Mouse (Mus musculus): ENCODE measurements around the gene Gtf2h4. TPM values are rescaled to one million over a fixed set of nuclear protein-coding genes. Genes with fewer than 3 reads are reported as not detected.

The Gtf2h4 gene
- polyA plus RNA-seq, 1 experiment from 2014 or later: 35.3 TPM

DNA sequence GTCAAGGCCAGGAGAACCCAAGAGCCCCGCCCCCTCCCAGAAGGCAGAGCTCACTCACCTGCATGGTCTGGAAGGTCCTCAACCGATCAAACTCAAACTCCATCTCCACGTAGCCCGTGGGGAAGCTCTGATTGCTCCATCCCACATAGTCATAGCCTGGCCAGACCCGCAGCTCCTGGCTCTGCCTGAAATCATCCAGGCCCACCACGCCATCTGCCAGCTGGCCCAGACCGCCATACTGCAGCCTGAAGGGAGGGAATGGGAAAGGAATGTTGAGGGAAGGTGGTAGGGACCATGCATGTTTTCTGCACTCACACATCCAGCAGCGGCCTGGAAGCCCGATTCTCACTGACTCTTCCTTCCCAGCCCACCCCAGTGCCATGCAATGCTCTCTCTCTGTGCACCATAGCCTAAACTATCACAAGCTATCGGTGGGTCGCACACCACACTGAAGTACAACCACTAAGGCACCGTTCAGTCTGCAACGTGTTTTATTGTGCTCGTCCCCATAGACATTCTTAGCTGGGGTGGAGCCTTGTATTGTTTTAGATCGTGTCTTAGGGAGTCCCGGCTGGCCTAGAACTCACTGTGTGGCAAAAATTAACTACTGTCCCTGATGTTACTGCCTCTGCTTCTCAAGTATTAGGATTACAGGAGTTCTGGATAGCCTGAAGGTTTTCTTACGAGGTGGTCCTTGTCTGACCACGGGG lies 16.6 kb upstream of the Gtf2h4 start:
- Histone ChIP-seq H3K9me3 (ENCODE audit: control insufficient read depth, low read length) (no peaks in the 10 kb centered on the region), H3K27me3 (replicated peaks; ENCODE audit: control insufficient read depth, insufficient read depth, low read length) (no peaks in the 10 kb centered on the region), H3K27ac (ENCODE audit: low read length) (no peak overlapping the region), H3K36me3 (ENCODE audit: control insufficient read depth, insufficient read depth) (peaks cover 53% of the 10 kb centered on the region), H3K4me1 (replicated peaks; ENCODE audit: control insufficient read depth, insufficient read depth, low read length) (no peaks in the 10 kb centered on the region), H3K4me2 (ENCODE audit: low read length) (no peak overlapping the region), H3K9ac (replicated peaks; ENCODE audit: low read depth, low read length) (no peak overlapping the region), H3K4me3 (replicated peaks; ENCODE audit: low read length) (no peak overlapping the region)
- no peak for ATAC-seq
- 89% methylated on average over 18 of the region's 18 CpGs for WGBS

GRCm38 (mm10) chr17:35688347-35689175 lies 15.0 kb upstream of the Gtf2h4 start:
- Histone ChIP-seq H3K4me3 (replicated peaks; ENCODE audit: low read length) (no peak overlapping the region), H3K9ac (replicated peaks; ENCODE audit: low read depth, low read length) (no peak overlapping the region), H3K4me1 (replicated peaks; ENCODE audit: control insufficient read depth, insufficient read depth, low read length) (no peaks in the 10 kb centered on the region), H3K9me3 (ENCODE audit: control insufficient read depth, low read length) (no peaks in the 10 kb centered on the region), H3K36me3 (ENCODE audit: control insufficient read depth, insufficient read depth) (peaks cover 62% of the 10 kb centered on the region), H3K4me2 (ENCODE audit: low read length) (no peak overlapping the region), H3K27me3 (replicated peaks; ENCODE audit: control insufficient read depth, insufficient read depth, low read length) (no peaks in the 10 kb centered on the region), H3K27ac (ENCODE audit: low read length) (no peak overlapping the region)
- 91% methylated on average over 25 of the region's 25 CpGs for WGBS
- ATAC-seq: no peak

DNA sequence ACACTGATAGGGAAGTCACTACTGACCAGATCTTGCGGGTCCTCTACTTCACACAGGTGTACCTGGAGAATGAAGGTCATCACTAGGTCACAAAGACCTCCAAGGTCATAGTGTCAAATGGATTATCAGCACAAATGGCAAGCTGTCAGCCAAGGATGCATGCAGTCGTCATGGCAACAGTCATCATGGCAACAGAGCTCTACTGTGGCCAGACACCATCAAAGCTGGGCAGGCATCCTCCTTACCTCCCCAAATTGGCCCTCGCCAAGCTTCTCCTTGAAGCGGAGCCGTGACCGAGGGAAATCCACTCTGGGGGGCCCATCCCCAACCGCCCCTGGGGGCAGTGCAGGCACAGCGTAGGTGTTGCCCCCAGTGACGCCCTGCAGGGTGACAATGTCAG lies 11.5 kb upstream of the Gtf2h4 start:
- Histone ChIP-seq H3K36me3 (ENCODE audit: control insufficient read depth, insufficient read depth) (peaks cover 50% of the 10 kb centered on the region), H3K27ac (ENCODE audit: low read length) (no peak overlapping the region), H3K9me3 (ENCODE audit: control insufficient read depth, low read length) (no peaks in the 10 kb centered on the region), H3K4me3 (replicated peaks; ENCODE audit: low read length) (no peak overlapping the region), H3K4me1 (replicated peaks; ENCODE audit: control insufficient read depth, insufficient read depth, low read length) (no peaks in the 10 kb centered on the region), H3K9ac (replicated peaks; ENCODE audit: low read depth, low read length) (no peak overlapping the region), H3K4me2 (ENCODE audit: low read length) (no peak overlapping the region), H3K27me3 (replicated peaks; ENCODE audit: control insufficient read depth, insufficient read depth, low read length) (no peaks in the 10 kb centered on the region)
- no peak for ATAC-seq
- 59% methylated on average over 9 of the region's 9 CpGs for whole genome bisulfite sequencing

DNA sequence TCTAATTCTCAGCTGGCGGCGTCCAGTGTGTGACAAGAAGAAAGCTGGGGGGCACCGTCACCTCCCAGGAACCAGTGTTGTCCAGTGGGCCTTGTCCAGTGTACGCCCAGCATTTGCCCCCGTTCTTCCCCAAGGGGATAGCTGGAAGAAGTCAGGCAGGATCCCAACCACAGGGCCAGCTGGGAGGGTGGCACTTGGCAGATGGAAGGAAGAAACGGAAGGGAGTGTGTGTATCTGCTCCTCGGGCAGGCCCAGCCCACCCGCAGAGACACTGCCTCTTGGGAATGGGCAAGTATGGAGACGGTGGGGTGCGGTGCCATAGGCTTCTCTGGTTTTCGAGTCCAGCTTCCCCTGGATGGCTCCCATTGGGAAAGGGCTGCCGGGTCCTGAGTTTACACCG lies 8.4 kb upstream of the Gtf2h4 start:
- Histone ChIP-seq H3K4me1 (replicated peaks; ENCODE audit: control insufficient read depth, insufficient read depth, low read length) (no peaks in the 10 kb centered on the region), H3K27ac (ENCODE audit: low read length) (no peak overlapping the region), H3K9ac (replicated peaks; ENCODE audit: low read depth, low read length) (no peak overlapping the region), H3K36me3 (ENCODE audit: control insufficient read depth, insufficient read depth) (peaks cover 29% of the 10 kb centered on the region), H3K9me3 (ENCODE audit: control insufficient read depth, low read length) (no peaks in the 10 kb centered on the region), H3K4me3 (replicated peaks; ENCODE audit: low read length) (no peak overlapping the region), H3K4me2 (ENCODE audit: low read length) (no peak overlapping the region), H3K27me3 (replicated peaks; ENCODE audit: control insufficient read depth, insufficient read depth, low read length) (no peaks in the 10 kb centered on the region)
- ATAC-seq: no peak
- 84% methylated on average over 13 of the region's 13 CpGs for WGBS

DNA sequence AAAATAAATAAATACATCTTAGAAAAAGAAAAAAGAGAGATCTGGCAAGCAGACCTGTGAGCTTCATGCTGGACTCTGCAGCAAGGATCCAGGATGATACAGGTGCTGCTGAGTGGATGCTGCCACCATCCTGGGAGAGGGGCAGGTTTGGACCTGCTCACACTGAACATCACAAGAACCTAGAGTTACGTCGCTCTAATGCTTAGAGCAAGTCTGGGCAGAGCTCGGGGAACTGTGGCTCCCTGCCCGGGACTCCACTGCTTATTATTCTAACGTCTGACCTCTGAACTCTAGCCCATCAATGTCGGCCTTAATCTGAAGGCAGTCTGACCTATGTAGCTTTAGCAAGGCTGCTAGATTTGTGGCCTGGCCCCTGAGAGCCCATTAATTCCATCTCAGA lies 7.1 kb upstream of the Gtf2h4 start:
- Histone ChIP-seq H3K36me3 (ENCODE audit: control insufficient read depth, insufficient read depth) (peaks cover 27% of the 10 kb centered on the region), H3K4me2 (ENCODE audit: low read length) (no peak overlapping the region), H3K9ac (replicated peaks; ENCODE audit: low read depth, low read length) (no peak overlapping the region), H3K4me3 (replicated peaks; ENCODE audit: low read length) (no peak overlapping the region), H3K27me3 (replicated peaks; ENCODE audit: control insufficient read depth, insufficient read depth, low read length) (no peaks in the 10 kb centered on the region), H3K27ac (ENCODE audit: low read length) (no peak overlapping the region), H3K9me3 (ENCODE audit: control insufficient read depth, low read length) (no peaks in the 10 kb centered on the region), H3K4me1 (replicated peaks; ENCODE audit: control insufficient read depth, insufficient read depth, low read length) (no peaks in the 10 kb centered on the region)
- no peak for ATAC-seq
- 49% methylated on average over 6 of the region's 6 CpGs for WGBS

- Histone ChIP-seq H3K4me3 (replicated peaks; ENCODE audit: low read length) (no peak overlapping the region), H3K27me3 (replicated peaks; ENCODE audit: control insufficient read depth, insufficient read depth, low read length) (no peaks in the 10 kb centered on the region), H3K9ac (replicated peaks; ENCODE audit: low read depth, low read length) (no peak overlapping the region), H3K9me3 (ENCODE audit: control insufficient read depth, low read length) (no peaks in the 10 kb centered on the region), H3K27ac (ENCODE audit: low read length) (no peak overlapping the region), H3K36me3 (ENCODE audit: control insufficient read depth, insufficient read depth) (no peaks in the 10 kb centered on the region), H3K4me2 (ENCODE audit: low read length) (no peak overlapping the region), H3K4me1 (replicated peaks; ENCODE audit: control insufficient read depth, insufficient read depth, low read length) (peaks cover 14% of the 10 kb centered on the region)
- 86% methylated on average over 6 of the region's 6 CpGs for WGBS
- no peak for ATAC-seq
Measured at GRCm38 (mm10) chr17:35672527-35672926, 1.0 kb downstream of the Gtf2h4 start.

- H3K4me2 ChIP-seq (ENCODE audit: low read length): no peak overlapping the region
- no peaks in the 10 kb centered on the region for H3K36me3 ChIP-seq (ENCODE audit: control insufficient read depth, insufficient read depth)
- WGBS: 89% methylated on average over 6 of the region's 6 CpGs
- no peak overlapping the region for H3K4me3 ChIP-seq (replicated peaks; ENCODE audit: low read length)
- peaks cover 15% of the 10 kb centered on the region for H3K4me1 ChIP-seq (replicated peaks; ENCODE audit: control insufficient read depth, insufficient read depth, low read length)
- no peak overlapping the region for H3K9ac ChIP-seq (replicated peaks; ENCODE audit: low read depth, low read length)
- no peaks in the 10 kb centered on the region for H3K9me3 ChIP-seq (ENCODE audit: control insufficient read depth, low read length)
- H3K27me3 ChIP-seq (replicated peaks; ENCODE audit: control insufficient read depth, insufficient read depth, low read length): no peaks in the 10 kb centered on the region
- ATAC-seq: no peak
- H3K27ac ChIP-seq (ENCODE audit: low read length): no peak overlapping the region
Measured at GRCm38 (mm10) chr17:35671846-35672245, 1.7 kb downstream of the Gtf2h4 start.

- H3K36me3 ChIP-seq (ENCODE audit: control insufficient read depth, insufficient read depth): no peaks in the 10 kb centered on the region
- H3K27ac ChIP-seq (ENCODE audit: low read length): no peak overlapping the region
- H3K4me1 ChIP-seq (replicated peaks; ENCODE audit: control insufficient read depth, insufficient read depth, low read length): peaks cover 20% of the 10 kb centered on the region
- no peak overlapping the region for H3K4me2 ChIP-seq (ENCODE audit: low read length)
- no peaks in the 10 kb centered on the region for H3K27me3 ChIP-seq (replicated peaks; ENCODE audit: control insufficient read depth, insufficient read depth, low read length)
- H3K4me3 ChIP-seq (replicated peaks; ENCODE audit: low read length): no peak overlapping the region
- 96% methylated on average over 9 of the region's 9 CpGs for WGBS
- H3K9me3 ChIP-seq (ENCODE audit: control insufficient read depth, low read length): no peaks in the 10 kb centered on the region
- no peak overlapping the region for H3K9ac ChIP-seq (replicated peaks; ENCODE audit: low read depth, low read length)
- no peak for ATAC-seq
Measured at GRCm38 (mm10) chr17:35669731-35670130, 3.8 kb downstream of the Gtf2h4 start.

DNA sequence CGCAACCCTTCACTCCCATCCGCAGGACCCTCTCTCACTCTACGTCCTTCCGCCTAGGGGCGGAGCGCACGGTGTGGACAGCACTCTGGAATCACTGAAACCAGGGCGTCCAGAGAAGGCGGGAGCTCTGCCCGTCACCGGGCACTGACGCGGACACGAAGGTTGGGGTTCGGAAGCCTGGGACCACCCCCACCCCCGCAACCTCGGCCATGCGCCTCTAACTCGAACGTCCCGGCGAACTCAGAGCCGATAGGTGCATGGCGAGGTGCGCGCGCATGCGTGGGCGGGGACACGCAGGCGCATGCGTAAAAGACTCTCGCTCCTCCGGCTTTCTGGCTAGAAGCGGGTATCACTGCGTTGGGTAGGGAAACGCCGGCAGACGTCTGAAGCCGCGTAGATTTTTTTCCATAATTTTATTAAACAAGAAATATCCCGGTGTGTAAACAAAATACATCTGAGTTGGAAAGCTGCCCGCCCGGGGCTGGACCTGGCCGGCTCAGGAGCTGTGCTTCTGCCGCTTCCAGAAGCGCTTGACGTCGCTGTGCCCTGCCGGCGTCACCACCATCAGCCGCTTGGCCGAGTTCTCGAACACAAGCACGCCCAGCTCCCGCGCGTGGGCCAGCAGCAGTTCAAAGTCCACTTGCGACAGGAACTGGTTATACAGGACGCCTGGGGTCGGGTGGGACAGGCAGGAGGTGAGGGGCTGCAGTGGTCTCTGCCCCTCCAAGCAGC lies 6.0 kb downstream of the Gtf2h4 start, which contains the start of gene Vars2:
Gene Vars2 (minus strand): TSS at position 259 of the 732 bp plus-strand sequence.
- peaks cover 13% of the 10 kb centered on the region for H3K4me1 ChIP-seq (replicated peaks; ENCODE audit: control insufficient read depth, insufficient read depth, low read length)
- WGBS: under 1% methylated on average over 61 of the region's 61 CpGs
- H3K9ac ChIP-seq (replicated peaks; ENCODE audit: low read depth, low read length): peak within 1 kb of the TSS; percentile 89
- H3K4me3 ChIP-seq (replicated peaks; ENCODE audit: low read length): peak within 1 kb of the TSS; percentile 84
- peak within 1 kb of the TSS; percentile 74 for H3K4me2 ChIP-seq (ENCODE audit: low read length)
- ATAC-seq: peak; percentile 91
- no peaks in the 10 kb centered on the region for H3K36me3 ChIP-seq (ENCODE audit: control insufficient read depth, insufficient read depth)
- H3K27ac ChIP-seq (ENCODE audit: low read length): peak within 1 kb of the TSS; percentile 83
- no peaks in the 10 kb centered on the region for H3K27me3 ChIP-seq (replicated peaks; ENCODE audit: control insufficient read depth, insufficient read depth, low read length)
- no peaks in the 10 kb centered on the region for H3K9me3 ChIP-seq (ENCODE audit: control insufficient read depth, low read length)

Measured in forebrain, embryonic 16.5 days (tissue).